Mouse (Mus musculus) heart, embryonic 11.5 days (tissue): ENCODE measurements around the gene Fnbp1. TPM values are rescaled to one million over a fixed set of nuclear protein-coding genes. Genes with fewer than 3 reads are reported as not detected.

Experiments
- ATAC-seq: fragments of 200-750 bp; cut with Nextera tagmentation; replicated peaks from 2 replicates; pipeline ENCODE4 v1.8.0; 2017; ENCODE audit warnings: moderate library complexity; ENCODE audit not compliant: insufficient number of reproducible peaks, low FRiP score, low TSS enrichment
- H3K27ac ChIP-seq: fragments of 300-500 bp; sonication (generic); 2 replicates; pipeline ENCODE4 v1.5.1; 2014; ENCODE audit warnings: mild to moderate bottlenecking, low read depth, low read length
- H3K27me3 ChIP-seq: fragments of 300-500 bp; sonication (generic); 2 replicates; pipeline ENCODE4 v1.6.1; 2014; ENCODE audit warnings: mild to moderate bottlenecking, low read length, mixed read lengths; ENCODE audit not compliant: control insufficient read depth, insufficient read depth
- H3K36me3 ChIP-seq: fragments of 300-500 bp; sonication (generic); 2 replicates; pipeline ENCODE4 v1.6.1; 2014; ENCODE audit warnings: mild to moderate bottlenecking, low read length, moderate library complexity, mixed read lengths; ENCODE audit not compliant: control insufficient read depth, insufficient read depth
- H3K4me1 ChIP-seq: fragments of 300-500 bp; sonication (generic); 2 replicates; pipeline ENCODE4 v1.6.1; 2014; ENCODE audit warnings: low read length; ENCODE audit not compliant: control insufficient read depth, insufficient read depth
- H3K4me2 ChIP-seq: fragments of 300-500 bp; sonication (generic); 2 replicates; pipeline ENCODE4 v1.6.1; 2014; ENCODE audit warnings: mild to moderate bottlenecking, moderate library complexity
- H3K4me3 ChIP-seq: fragments of 300-500 bp; sonication (generic); 2 replicates; pipeline ENCODE4 v1.5.1; 2014; ENCODE audit warnings: low read depth, low read length
- H3K9ac ChIP-seq: fragments of 300-500 bp; sonication (generic); 2 replicates; pipeline ENCODE4 v1.6.1; 2014; ENCODE audit warnings: mild to moderate bottlenecking, low read depth, low read length, moderate library complexity
- H3K9me3 ChIP-seq: fragments of 300-500 bp; sonication (generic); replicated peaks from 2 replicates; pipeline ENCODE4 v1.6.1; 2016; ENCODE audit warnings: low read length; ENCODE audit not compliant: control insufficient read depth
- WGBS: fragments of 180-500 bp; shearing (Covaris S2); extraction: QIAGEN DNeasy Blood & Tissue Kit; methylation state at CpG from one replicate; pipeline ENCODE4 v1.1.7; 2014; ENCODE audit not compliant: insufficient replicate concordance; 5-methylcytosine and 5-hydroxymethylcytosine counted together
- polyA plus RNA-seq: library from polyadenylated mRNA; unstranded; fragments of >200 nt; fragmentation: Nextera tagmentation; extraction: Ambion mirVana; gene quantifications from 2 replicates; pipeline ENCODE4 v1.2.1, GENCODE M21; 2014

Gene Fnbp1
- polyA plus RNA-seq, 1 experiment from 2014 or later = 19.5 TPM

DNA sequence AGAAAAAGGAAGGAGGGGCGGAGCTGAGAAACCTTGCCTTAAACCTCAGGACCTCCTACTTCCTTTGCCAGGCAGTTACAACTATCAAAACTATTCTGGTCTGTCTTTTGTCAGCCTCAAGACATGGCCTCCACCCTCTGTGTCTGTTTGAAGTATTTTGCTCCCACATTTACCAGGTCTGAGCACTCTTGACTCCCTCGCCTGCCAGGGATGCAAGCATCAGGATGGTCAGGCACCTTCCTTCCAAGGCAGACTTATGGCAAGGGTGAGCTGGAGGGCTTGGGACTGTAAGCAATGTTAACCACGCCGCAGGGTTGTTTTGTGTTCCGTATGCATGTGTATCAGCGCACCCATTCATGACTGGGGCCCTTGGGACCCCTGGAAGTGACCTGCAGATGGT lies 1.5 kb upstream of the Fnbp1 start:
- 61% methylated on average over 6 of the region's 6 CpGs for WGBS
- no peak for ATAC-seq
- Histone ChIP-seq H3K9ac (0 out of 2 replicates have a peak overlapping the region, but pooled peaks have one; percentile 53), H3K4me3 (no peak overlapping the region; the same call in 1 of the 2 replicates), H3K27ac (peak overlapping the region; percentile 80), H3K36me3 (no peaks in the 10 kb centered on the region; the same call in none of the 2 replicates), H3K27me3 (no peaks in the 10 kb centered on the region), H3K9me3 (no peaks in the 10 kb centered on the region), H3K4me2 (peak overlapping the region; percentile 46), H3K4me1 (peaks cover 25% of the 10 kb centered on the region)

DNA sequence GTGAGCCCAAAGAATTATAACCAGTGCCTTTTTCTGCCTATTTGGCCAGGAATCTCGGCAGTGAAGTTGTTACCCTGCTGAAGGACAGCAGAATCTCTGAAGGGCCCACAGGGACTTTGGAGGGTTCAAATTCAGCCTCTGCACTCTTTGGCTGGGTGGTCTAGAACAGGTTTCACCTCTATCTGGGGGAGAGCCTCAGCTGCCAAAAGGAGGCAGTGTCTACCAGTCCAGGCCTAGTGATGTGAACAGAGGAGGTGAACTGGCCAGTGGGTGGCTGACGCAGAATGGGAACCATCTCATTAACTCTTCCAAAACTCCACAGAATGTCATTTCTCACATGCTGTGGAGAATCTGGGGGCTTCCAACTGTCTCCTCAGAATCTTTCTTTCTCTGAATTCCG lies 697 bp upstream of the Fnbp1 start:
- peak overlapping the region; percentile 89 for H3K4me3 ChIP-seq
- no peak for ATAC-seq
- H3K9ac ChIP-seq = peak overlapping the region; percentile 94
- WGBS = 33% methylated on average over 3 of the region's 3 CpGs
- no peaks in the 10 kb centered on the region for H3K27me3 ChIP-seq
- H3K4me1 ChIP-seq = peaks cover 25% of the 10 kb centered on the region
- peak overlapping the region; percentile 95 for H3K4me2 ChIP-seq
- peak overlapping the region; percentile 88; the same call in 1 of the 2 replicates for H3K27ac ChIP-seq
- H3K36me3 ChIP-seq = no peaks in the 10 kb centered on the region; the same call in 1 of the 2 replicates
- no peaks in the 10 kb centered on the region for H3K9me3 ChIP-seq

DNA sequence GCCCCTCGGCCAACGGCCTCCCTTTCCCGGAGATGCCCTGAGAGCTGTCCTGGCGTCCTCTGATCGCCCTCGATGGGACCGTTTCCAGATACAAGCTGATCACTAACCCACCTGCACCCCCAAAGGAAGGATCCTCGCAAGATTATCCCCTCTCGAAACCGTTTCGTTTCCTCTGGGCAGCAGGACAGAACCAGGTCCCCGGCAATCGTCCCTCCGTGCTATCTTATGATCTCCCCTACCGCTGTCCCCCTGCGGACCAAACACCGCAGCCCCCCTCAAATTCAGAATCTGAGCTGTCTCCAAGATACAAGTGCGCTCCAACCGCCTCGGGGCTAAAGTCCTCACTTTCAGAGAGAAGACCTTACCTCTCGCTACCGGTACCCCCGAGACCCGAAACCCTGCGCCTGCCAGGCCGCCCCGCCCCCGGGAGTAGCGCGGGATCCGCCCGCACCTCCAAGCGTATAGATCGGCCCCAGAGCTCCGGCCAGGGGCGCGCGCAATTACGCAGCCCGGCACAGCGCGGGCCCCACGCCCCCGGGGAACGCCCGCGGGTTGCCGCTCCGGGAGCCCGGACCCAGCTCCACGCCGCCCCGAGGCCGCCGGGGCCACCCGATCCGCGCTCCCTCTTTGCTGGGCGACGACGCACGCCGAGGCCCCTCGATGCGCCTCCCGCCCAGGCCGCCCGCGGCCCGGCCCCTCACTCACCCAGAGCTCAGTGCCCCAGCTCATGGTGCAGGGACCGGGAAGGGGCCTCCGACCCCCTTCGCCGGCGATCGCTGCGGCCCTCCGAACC lies 538 bp downstream of the Fnbp1 start:
- Histone ChIP-seq H3K4me2 (peak overlapping the region; percentile 95), H3K4me1 (peaks cover 34% of the 10 kb centered on the region), H3K4me3 (peak overlapping the region; percentile 89), H3K36me3 (no peaks in the 10 kb centered on the region; the same call in 1 of the 2 replicates), H3K27ac (peak overlapping the region; percentile 88), H3K9me3 (no peaks in the 10 kb centered on the region), H3K27me3 (no peaks in the 10 kb centered on the region), H3K9ac (peak overlapping the region; percentile 94)
- ATAC-seq = peak; percentile 29
- under 1% methylated on average over 76 of the region's 78 CpGs for WGBS

DNA sequence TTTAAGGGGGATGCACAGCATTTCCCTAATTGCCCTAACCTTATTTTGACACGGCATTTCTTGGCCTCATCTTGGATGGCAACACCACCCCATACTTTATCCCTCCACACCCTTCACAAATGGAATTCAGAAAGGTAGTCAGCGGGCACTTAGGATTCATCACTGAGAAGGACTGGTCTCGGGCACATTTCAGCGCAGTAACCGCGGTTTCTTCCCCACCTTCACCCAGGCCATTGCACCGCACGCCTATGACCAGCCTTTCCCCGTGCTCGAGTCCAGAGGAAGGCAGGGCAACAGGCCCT lies 1.1 kb downstream of the Fnbp1 start:
- H3K4me2 ChIP-seq = peak overlapping the region; percentile 95
- peak overlapping the region; percentile 94 for H3K9ac ChIP-seq
- 8% methylated on average over 10 of the region's 10 CpGs for WGBS
- peaks cover 39% of the 10 kb centered on the region for H3K4me1 ChIP-seq
- no peaks in the 10 kb centered on the region for H3K9me3 ChIP-seq
- H3K4me3 ChIP-seq = peak overlapping the region; percentile 89
- no peaks in the 10 kb centered on the region for H3K27me3 ChIP-seq
- no peak overlapping the region for H3K27ac ChIP-seq
- ATAC-seq = no peak
- H3K36me3 ChIP-seq = no peaks in the 10 kb centered on the region

DNA sequence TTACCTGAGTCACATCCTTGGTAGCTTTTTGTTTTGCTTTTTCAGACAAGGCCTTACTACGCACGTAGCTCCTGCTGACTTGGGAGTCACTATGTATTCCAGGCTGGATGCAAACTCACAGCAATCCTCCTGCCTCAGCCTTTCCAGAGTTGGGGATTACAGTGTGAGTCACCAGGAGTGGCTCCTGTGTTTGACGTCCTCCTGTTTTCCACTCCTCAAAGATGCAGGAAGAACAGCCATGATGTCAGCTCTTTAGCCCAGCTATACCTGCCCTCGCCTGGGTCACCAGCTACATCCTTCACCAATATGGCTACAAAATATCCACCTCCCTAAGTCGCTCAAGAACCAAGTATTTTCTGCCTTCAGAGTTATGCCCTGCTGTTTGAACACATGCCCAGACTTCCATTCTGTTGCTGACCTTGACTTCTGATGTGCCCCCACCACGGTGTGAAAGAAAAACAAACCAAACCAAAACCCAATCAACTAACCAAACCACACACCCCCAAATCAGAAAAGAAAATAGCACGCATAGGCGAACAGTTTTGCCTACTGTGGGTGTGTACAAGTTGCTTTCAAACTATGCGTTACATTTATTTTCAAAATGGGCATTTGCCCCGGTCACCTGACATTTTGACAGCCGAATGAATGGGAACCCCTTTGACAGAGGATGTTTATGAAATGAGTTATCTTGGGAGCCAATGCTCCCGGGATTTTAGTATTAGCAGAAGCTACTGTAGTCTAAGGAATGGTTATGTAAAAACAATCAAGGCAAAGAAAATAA lies 1.6 kb downstream of the Fnbp1 start:
- H3K4me2 ChIP-seq = peak overlapping the region; percentile 95
- no peaks in the 10 kb centered on the region for H3K9me3 ChIP-seq
- 72% methylated on average over 12 of the region's 12 CpGs for WGBS
- no peaks in the 10 kb centered on the region for H3K36me3 ChIP-seq
- peaks cover 45% of the 10 kb centered on the region for H3K4me1 ChIP-seq
- no peak overlapping the region for H3K27ac ChIP-seq
- H3K4me3 ChIP-seq = peak overlapping the region; percentile 89
- ATAC-seq = no peak
- H3K27me3 ChIP-seq = no peaks in the 10 kb centered on the region
- H3K9ac ChIP-seq = no peak overlapping the region; the same call in 1 of the 2 replicates

DNA sequence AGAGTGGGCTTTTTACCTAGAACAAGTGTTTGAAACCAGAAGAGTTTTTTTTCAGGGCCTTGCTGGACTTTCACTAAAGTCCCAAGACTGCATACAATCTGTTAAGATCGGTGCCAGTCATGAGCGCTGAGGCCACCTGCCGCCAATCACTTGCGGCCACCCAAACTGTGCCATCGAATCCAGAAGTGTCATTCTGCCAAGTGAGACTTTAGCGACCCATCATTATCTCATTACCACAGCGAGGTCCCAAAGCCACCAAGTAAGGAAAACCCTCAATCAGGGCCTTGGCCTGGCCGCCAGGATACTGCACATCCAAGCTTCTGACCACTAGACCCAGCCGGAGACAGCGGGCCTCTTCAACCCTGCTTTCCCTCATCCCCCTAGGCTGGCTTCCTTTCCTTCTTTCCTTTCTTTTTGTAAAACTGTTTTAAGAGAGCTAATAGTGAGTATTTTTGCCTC lies 2.6 kb downstream of the Fnbp1 start:
- 85% methylated on average over 10 of the region's 10 CpGs for WGBS
- no peaks in the 10 kb centered on the region for H3K9me3 ChIP-seq
- no peaks in the 10 kb centered on the region for H3K27me3 ChIP-seq
- H3K4me2 ChIP-seq = no peak overlapping the region
- no peak for ATAC-seq
- no peak overlapping the region for H3K27ac ChIP-seq
- H3K36me3 ChIP-seq = no peaks in the 10 kb centered on the region
- H3K9ac ChIP-seq = no peak overlapping the region
- H3K4me1 ChIP-seq = peaks cover 46% of the 10 kb centered on the region
- H3K4me3 ChIP-seq = no peak overlapping the region

DNA sequence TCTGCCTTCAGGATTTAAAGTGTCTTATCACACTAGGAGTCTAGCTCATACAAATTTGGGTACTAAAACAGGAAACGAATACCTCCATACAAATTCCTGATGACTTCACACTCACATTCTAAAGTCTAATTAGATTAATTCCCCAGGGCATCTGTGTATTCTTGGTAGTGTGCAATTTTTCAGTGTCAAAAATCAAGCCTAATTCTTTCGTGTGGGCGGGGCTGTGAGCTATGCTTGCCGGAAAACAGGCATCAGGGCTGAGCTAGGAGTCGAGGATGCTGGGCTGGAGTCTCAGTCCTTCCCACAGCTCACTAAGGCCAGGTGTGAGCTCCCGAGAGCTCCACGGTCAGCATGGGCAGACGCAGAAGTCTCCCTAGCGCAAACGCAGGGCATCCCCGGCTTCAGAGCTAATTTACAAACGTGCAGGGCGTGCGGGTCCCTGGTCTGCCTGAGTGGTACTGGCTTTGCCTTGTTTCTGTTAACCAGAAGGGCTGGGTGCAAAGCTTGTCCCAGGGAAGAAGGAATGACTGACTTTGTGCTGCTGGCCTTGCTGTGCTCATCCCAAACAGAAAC lies 4.7 kb downstream of the Fnbp1 start:
- H3K27ac ChIP-seq = no peak overlapping the region
- 80% methylated on average over 14 of the region's 14 CpGs for WGBS
- ATAC-seq = no peak
- H3K9ac ChIP-seq = no peak overlapping the region
- no peaks in the 10 kb centered on the region for H3K9me3 ChIP-seq
- H3K4me3 ChIP-seq = no peak overlapping the region
- H3K4me1 ChIP-seq = peaks cover 39% of the 10 kb centered on the region
- H3K36me3 ChIP-seq = no peaks in the 10 kb centered on the region
- H3K27me3 ChIP-seq = no peaks in the 10 kb centered on the region
- no peak overlapping the region for H3K4me2 ChIP-seq

DNA sequence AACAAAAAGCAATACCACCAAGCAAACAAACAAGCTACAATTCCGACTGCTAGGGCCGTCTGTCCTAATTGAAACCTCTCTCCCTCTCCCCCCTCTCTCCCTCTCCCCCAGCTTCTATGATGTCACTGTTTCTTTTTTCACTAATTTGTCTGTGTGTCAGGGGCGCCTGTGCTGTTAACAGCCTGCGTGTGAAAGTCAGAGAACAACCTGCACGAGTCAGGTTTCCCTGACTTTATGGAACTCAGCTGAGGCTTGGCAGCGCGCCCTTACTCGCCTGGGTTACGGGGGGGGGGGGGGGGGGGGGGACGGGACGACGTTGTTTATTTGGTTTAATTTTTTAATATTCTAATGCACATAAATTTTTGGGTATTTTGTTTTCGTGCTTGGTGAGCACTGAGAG lies 5.5 kb downstream of the Fnbp1 start:
- Histone ChIP-seq H3K9me3 (no peaks in the 10 kb centered on the region), H3K27ac (no peak overlapping the region; the same call in 1 of the 2 replicates), H3K36me3 (no peaks in the 10 kb centered on the region), H3K27me3 (no peaks in the 10 kb centered on the region), H3K4me2 (no peak overlapping the region), H3K9ac (no peak overlapping the region), H3K4me1 (peaks cover 47% of the 10 kb centered on the region), H3K4me3 (no peak overlapping the region)
- no peak for ATAC-seq
- WGBS = 65% methylated on average over 13 of the region's 13 CpGs
